Mouse (Mus musculus) spleen, adult 12 weeks (tissue): ENCODE results near the gene Fastkd1.
"Not testable (repeated sequence)": the region's sequence is repeated elsewhere in the genome, so short reads cannot be mapped to it uniquely, and the experiment has no call there.

ENCODE experiments used
- DNase-seq: peaks from one replicate; pipeline ENCODE4 v3.0.0; 2022; ENCODE audit warnings: low spot score

The Fastkd1 gene

DNA sequence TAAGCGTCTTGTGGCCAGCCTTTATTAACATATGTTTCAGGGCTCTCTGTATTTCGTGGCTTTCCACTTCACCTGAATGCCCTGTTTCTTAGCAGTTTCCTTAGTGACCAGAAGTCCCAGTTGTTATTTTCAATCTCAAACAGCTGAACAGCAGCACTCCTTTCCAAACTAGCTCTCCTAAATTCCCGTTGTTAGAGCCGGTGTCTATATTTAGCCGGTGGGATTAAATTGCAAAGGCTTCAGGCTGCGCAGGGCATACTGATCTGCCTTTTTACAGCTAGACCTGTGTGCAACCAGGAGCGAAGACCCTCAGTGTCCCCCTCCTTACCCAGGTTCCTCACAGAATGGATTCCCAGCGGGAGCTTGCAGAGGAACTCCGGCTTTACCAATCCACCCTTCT, 43.5 kb downstream of the Fastkd1 start, which contains the start of gene Klhl41:
Klhl41 (plus strand) TSS at position 268 of the 400 bp plus-strand sequence.
- no peak for DNase-seq

DNA sequence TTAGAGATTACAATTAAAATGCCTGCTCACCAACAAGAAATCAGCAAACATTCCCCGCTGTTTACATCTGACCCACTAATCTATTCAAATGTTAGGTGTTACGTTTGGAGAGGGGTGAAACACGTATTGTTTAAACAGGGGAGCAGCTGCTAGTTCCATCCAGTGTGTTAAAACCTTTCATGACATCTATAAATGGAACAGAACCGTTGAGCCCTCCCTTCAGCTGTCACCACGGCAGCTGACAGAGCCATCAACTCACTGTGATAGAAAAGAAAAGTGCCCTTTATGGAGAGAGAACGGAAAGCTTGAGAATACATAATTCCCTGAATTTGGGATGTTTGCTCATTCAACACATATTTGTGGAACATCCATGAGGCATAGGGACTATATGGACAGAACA, 44.9 kb downstream of the Fastkd1 start:
- DNase-seq: no peak

DNA sequence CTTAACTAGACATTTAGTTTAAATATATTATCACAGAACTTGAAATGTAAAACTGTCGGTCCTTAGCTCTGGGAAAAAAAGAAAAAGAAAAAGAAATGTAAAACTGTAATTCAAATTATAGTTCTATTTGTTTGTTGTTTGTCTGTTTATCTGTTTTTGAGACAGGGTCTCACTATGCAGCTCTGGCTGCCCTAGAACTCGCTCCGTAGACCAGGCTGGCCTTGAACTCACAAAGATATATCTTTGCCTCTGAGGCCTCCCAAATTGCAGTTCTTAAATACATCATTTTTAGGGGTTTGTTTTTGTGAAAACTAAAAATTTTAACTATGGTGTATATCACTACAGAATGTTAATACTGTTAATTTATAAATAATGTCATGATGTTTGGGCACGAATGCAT, 45.7 kb downstream of the Fastkd1 start:
- no peak for DNase-seq

DNA sequence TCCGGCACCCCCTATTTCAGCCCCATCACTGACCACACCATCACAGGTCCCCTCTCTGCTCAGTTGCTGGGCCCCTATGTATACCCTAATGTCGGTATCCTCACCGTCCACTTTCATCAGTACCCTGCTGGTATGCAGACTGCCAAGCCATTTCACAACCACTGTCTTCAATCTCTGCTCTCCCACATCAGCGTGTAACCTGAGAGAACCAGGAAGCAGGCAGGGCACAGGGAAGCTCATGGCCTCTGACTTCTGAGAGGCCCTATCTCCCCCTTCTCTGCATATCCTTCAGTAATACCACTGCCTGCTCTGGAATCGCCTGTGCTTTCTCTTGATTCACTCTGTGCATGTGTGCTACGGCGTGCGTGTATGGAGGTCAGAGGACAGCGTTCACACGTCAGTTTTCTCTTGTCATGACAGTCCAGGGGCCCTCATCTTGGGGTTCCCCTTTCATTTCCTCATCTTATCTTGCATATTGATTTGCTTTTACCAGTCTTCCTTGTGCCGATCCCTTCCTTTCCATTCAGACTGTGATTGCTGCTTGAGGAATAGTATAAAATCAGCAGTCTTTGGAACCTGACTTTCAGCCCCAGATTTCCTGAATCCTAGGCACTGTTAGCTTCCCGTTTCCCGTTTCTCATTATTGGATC, 49.4 kb downstream of the Fastkd1 start:
- DNase-seq: no peak

DNA sequence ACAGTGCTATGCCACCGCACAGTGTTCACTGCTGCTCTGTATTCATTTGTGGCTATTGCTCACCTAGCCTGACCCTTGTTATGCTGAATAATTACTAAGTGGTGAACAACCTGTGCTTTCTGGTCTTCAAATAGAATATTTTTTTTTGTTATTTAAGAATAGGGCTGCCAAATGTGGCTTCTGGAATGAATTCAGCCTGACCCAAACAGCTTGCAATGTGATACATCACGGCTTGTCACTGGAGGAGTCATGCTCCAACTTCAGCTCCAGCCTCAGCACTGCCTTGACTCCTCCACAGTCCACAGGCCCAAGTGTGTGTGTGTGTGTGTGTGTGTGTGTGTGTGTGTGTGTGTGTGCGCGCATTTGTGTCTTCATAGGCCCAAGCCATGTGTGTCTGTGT, 54.0 kb downstream of the Fastkd1 start:
- no peak for DNase-seq

DNA sequence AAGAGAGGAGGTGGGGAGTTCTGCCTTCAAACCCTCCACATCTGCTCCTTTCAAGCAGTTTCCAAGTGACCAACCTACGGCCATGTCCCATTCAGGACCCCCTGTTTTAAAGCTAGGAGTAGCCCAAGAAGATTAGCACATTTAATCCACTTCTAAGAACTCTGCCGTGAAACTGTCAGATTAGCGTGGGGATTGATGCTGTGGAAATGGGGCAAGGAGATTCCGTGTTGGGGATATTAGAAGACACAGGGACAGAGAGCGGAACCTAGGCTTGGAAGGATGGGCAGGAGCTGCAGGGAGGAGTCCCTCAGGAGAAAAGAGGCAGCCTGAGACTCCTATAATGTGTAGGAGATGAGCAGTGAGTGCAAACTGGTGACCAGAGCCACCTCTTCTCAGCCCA, 63.6 kb downstream of the Fastkd1 start:
- DNase-seq: no peak

DNA sequence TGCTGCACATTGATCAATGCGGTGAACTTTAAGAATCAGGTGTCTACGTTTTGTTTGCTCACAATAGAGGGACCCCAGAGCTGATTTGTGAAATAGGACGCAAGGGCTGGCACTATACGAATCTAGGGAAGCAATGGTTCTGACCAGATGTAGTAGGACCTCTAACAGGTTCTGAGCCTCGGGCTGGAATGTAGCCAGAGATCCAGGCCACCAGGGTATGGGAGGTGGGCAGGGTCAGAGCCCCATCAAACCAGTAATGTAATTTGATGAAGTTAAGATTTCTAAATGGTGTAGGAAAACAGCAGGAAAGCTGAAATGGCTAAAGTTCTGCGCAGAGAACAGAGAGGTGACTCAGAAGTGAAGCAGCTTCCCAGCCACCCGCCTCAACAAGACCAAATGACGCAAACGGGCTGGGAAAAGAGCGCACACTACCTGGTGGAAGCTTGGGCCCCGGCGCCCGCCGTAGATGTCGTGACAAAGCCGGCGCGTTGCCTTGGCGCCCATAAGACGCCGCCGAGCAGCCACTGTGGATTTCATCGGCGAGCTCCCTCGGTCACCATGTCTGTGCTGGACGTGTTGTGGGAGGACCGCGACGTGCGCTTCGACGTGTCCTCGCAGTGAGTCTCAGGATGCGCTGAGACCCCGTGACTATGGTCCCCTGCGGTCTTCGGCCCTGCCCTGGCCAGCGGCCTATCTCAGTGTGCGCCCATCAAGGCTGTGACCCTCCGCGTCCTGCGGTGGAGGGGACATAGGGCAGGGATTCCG, 66.4 kb downstream of the Fastkd1 start, which contains the start of gene Bbs5:
Bbs5 (plus strand) TSS at position 446 of the 765 bp plus-strand sequence.
- peak; percentile 25 for DNase-seq

DNA sequence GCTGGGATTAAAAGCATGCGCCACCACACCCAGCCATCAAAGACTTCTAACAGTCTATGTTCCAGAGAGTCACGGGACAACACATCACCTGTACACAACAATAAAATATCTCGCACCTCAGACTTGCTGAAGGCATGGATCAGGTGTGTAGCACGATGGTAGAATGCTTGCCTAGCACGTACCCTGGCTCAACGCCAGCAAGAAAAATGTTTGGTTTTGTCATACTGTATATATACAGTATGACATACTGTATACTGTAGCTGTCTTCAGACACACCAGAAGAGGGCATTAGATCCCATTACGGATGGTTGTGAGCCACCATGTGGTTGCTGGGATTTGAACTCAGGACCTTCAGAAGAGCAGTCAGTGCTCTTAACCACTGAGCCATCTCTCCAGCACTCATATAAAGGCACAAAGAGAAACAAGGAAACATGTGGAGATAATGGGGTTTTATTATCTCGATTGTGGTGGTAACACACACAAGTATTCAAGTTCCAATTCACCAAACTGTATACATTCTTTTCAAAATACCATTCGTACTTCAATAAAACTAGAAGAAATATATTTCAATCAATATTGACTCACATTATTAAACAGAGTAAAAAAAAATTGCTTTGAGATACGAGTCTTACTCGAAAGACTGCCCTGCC, 68.2 kb downstream of the Fastkd1 start:
- no peak for DNase-seq

DNA sequence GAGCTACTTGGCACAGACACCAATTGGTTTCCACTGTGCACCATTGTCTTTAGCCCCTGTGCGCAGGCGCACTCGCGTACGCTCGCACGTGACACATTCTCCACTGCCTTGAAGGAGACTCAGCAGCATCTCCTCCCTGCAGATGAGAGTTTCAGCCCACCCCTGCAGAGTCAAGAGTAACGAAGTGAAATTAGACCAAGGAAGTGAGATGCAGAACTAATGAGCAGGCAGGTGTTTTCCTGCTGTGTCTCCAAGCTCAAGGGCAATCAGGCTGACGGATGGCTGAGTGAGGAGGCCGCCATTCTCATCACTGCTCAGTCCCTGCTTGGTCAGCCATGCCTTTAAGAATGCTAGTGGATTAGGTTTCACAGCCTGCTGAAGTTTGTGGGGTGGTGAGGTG, 73.2 kb downstream of the Fastkd1 start:
- no peak for DNase-seq

DNA sequence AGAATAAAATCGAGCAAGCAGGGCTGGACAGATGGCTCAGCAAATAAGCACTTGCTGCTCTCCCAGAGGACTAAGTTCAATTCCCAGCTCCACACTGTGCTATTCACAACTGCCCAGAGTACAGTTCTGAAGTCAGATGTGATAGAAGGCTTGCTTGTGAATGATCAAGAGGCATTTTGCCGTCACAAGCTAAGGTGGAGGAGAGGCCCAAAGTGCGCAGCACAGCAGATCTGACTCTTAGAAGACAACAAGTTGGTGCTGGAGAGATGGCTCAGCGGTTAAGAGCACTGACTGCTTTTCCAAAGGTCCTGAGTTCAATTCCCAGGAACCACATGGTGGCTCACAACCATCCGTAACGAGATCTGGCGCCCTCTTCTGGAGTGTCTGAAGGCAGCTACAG, 75.3 kb downstream of the Fastkd1 start:
- DNase-seq: not testable (repeated sequence)
